Mouse (Mus musculus): ENCODE measurements around the gene Zfand3.

Zfand3 gene

DNA sequence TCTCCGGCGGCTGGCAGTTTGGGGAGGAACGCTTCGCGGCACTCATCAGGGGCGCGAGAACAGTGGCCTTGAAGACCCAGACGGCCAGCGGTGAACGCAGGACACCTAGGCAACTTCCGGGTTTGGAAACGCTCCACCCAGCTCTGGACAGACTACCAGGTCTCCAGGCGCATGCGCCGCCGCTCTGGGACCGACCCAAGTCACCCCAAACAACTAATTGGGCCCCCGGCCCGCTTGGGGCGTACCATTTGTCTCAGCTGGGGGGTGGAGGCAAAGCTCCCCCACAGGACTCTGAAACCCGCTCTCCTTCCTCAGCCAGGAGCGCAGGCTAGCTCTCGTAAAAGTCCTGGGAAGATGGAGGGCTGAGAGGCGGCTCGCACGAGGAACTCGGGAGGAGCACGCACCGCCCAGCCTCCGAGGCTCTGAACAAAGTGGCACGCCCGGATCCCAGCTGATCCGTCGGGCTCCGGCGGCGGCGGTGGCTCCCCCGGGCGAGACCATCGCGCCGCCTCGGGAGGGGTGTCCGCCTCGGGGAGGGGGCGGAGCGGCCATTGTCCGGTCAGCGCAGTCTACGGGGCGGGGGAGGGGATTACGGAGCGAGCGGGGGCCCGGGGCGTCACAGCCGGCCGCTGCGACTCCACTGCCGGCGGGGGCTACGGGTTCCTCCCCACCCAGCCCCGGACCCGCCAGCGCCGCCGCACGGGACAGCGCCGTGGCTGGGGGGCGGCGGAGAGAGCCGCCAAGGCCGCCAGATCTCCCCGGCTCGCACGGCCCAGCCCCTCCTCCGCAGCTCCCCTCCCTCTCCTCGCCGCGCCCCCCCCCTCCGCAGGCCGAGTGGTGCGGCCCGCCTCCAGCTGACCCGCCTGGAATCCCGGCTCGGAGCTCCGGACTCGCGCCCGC lies at the start of gene Zfand3:
Zfand3 (plus strand) TSS at position 531 of the 900 bp plus-strand sequence.
- DNase-seq (ENCODE audit: low read depth, low spot score): peak; percentile 96

- no peak for DNase-seq (ENCODE audit: low read depth, low spot score)
Observed at GRCm38 (mm10) chr17:29955880-29956279, 48.7 kb upstream of the Zfand3 start.

DNA sequence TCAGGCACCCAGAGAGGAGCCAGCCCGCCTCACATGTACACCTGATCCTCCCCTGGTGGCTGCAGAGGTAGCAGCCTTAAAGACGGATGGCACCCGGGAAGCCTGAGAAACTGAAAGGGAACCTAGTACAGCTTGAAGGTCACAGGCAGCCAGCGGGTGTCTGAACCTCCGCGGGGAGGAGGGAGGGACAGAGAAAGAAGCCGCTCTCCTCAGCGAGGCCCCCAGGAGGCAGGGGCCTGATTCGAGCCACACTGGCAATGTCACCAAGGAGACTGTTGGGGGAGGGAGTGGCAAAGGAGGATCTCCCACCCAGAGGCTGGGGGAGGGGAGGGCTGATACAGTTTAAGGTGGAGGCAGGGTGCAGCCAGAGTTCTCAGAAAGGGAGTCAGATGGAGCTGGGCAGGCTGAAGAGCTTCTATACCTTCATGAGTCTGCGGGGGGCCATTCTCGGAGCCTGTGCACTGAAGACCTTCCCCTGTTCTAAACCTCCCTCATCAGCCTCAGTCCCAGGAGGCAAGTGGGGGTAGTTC lies 40.7 kb upstream of the Zfand3 start:
- DNase-seq (ENCODE audit: low read depth, low spot score): no peak

- DNase-seq (ENCODE audit: low read depth, low spot score): no peak
Observed at GRCm38 (mm10) chr17:29965506-29965905, 39.0 kb upstream of the Zfand3 start.

DNA sequence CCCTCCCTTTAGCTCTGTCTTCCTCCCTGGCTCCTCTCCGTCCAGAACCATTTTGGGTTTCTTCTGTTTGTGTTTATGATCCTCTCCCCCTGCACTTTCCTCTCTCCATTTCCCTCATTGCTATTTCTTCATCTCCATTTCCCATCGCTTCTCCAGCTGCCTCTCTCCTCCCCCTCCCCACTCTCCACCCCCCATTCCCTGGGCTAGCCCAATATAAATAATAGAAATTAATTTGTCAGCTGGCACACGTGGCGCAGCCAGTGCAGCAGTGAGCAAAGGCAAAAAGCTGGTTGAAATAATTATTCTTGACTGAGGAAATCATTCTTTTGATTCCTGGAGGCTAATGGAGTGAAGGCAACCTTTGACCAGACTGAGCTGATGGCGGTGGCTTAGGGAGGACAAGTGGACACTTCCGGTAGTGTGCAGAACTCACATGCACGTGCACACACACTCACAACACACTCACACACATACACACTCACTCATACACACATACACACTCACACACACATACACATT lies 34.4 kb upstream of the Zfand3 start, which contains the start of gene Mdga1:
Mdga1 (minus strand) TSS at position 51 of the 519 bp plus-strand sequence.
- DNase-seq (ENCODE audit: low read depth, low spot score): no peak

DNA sequence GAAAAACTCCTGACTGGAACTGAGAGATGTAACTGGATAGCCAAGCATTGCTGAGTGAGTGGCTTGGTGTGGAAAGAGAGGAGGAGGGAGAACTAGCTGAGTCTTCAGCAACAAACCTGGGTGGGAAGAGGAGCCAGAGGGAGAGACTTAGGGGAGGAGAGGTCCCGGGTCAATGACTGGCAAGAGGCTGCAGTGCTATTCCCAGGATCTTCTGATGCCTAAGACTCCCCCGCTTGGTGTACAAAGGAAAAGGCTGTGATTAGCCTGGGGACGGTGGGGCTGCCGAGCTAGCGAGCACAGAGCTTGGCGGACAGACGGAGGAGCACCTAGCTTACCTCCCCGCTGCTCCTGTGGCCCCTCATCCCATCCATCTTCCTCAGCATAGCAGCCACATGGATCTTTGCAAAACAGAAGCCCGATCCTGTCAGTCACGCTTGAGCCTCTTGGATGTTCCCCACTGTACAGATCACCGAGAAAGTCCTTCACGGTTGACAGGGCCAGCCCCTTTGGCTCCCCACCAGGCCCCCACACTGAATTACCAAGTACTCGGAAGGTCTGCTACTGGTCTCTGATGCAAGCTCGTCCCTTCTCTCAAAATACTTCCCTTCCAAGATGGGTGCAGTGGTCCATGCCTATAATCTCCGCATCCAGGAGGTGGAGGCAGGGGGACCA lies 32.6 kb upstream of the Zfand3 start:
- DNase-seq (ENCODE audit: low read depth, low spot score): no peak

DNA sequence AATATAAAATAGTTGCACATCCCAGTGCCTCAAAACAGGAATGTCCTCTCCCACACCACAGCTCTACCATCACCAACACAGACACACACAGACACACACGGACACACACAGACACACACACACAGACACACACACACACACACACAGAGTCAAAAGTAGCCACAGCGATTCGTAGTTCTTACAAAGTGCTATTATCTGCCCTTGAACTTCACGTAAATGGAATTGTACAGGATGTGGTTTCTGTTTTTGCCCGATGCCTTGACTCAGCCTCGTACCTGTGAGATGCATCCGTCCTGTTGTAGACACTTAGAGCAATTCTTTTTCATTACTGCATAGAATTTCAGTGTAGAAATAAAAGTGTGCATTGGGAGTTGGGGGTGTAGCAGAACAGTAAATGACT lies 31.3 kb upstream of the Zfand3 start:
- DNase-seq (ENCODE audit: low read depth, low spot score): no peak

- peak; percentile 86 for DNase-seq (ENCODE audit: low read depth, low spot score)
Observed at GRCm38 (mm10) chr17:29975731-29976130, 28.8 kb upstream of the Zfand3 start.

DNA sequence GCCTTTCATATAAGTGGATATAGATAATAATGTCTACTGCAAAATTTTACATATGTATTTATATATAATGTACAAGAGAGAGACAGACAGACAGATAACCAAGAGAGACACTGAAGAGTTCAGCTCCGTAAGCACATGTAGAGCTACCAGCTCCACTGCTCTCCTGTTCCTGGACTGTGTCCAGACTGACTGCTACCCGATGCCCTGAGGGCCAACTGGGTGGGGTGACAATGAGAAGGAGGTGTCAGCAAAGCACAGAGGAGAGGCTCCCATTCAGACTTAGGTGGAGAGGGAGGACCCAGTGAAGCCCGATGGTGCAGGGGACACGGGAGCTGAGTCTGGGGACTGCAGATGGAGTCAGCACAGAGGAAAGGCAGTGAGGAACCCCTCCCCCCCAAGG lies 25.5 kb upstream of the Zfand3 start:
- no peak for DNase-seq (ENCODE audit: low read depth, low spot score)

DNA sequence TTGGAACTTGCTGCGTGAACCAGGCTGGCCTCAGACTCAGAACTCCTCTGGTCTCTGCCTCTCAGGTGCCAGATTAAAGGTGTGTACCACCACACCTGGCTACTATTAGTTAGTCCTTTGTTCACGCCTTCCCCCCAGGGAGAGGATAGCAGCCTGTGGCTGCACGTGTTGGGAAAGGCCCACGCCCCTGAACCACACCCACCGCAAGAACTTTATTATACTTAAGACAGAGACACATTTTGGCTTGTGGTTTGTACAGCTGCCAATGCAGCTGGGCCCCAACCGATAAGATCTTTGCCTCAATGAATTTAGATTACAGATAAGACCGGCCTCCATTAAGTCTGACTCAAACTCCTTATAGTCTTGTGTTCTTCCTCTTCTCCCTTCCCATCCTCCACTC lies 24.7 kb upstream of the Zfand3 start:
- DNase-seq (ENCODE audit: low read depth, low spot score): no peak

- no peak for DNase-seq (ENCODE audit: low read depth, low spot score)
Observed at GRCm38 (mm10) chr17:29981568-29981967, 23.0 kb upstream of the Zfand3 start.

DNA sequence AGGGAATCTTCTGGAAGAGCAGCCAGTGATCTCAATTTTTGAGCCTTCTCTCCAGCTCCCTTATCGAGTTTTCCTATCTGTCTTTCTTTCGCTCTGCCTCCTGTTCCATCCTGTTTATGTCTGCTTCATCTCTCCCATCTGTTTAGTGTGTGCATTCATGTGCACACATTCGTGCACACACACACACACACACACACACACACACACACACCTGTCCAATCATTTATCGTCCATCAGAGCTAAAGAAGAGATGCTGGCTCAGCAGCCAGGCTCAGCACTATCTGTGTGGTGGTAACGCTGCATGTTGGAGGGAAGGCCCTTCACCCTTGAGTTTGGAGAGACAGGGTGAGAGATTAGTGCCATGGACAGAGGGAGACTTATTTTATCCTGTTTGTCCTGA lies 21.3 kb upstream of the Zfand3 start:
- DNase-seq (ENCODE audit: low read depth, low spot score): no peak

DNA sequence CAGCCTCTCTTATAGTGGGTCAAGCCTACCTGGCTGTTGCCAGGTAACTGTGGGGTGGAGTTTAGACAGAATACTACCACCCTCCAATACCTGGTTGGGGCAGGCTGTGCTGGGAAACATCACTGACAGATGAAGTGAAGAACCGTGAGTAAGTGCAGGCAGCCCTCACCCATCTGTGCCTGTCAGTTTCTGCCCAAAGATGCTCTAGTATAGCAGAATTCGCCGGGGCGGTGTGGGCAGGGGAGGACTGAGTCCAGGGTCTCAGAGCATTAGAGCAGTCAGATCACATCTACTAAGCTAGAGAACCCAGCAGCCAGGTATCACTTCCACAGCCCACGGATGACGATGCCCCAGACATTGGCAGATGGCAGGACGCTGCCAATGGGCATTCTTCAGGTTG lies 19.6 kb upstream of the Zfand3 start:
- no peak for DNase-seq (ENCODE audit: low read depth, low spot score)

DNA sequence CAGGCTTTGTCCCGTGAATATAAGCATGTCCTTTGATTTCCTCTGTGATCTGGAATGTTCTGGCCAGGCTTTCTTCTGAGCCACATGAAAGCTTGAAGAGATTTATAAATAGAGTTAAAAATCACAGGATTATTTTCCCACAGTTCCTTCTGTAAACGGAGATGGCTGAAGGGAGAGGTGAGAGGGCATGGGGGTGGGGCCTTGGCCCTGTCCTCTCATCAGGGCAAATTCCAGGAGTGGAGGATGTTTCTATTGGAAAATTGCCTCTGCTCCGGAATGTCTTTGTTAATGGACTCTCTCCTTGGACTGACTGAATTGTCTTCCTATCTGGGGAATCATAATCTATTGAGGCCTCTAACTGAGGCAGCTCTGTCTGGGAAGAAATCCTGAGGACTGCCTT lies 19.0 kb upstream of the Zfand3 start:
- peak; percentile 39 for DNase-seq (ENCODE audit: low read depth, low spot score)

DNA sequence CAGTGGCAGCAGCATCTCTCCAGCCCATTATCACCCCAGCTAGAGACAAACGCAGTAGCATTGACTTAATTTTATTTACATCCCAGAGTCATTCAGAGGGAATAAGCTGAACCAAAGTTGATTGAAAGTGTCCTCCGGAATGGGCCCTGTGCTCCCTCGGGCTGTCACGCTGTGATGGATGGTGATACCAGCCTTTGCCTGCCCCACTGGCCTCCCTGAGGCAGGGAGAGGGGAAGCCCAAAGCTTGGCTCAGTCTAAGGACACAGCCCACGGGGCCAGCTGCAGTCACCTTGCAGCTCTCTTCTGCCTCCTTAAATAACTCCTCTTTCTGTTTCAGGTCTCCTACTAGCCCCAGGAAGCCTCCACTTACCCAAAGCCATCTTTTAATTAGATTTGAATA lies 16.4 kb upstream of the Zfand3 start:
- no peak for DNase-seq (ENCODE audit: low read depth, low spot score)

- DNase-seq (ENCODE audit: low read depth, low spot score): no peak
Observed at GRCm38 (mm10) chr17:29989653-29990052, 14.9 kb upstream of the Zfand3 start.

DNA sequence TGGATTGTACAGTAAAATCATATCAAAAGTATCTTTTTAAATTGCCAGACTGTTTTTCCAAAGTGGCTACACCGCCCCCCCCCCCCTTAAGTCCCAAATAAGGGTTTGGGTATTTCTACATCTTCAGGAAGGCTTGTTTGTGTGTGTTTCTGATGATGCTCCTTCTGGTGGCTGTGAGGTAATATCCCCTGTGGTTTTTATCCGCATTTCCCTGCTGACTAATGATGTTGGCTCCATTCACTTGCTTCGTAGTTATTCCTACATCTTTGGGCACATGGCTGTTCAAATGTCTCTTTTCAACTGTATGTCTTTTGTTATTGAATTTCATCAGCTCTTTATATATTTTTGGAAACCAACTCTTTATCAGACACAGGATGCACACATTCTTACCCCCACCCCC lies 14.4 kb upstream of the Zfand3 start:
- DNase-seq (ENCODE audit: low read depth, low spot score): no peak

- no peak for DNase-seq (ENCODE audit: low read depth, low spot score)
Observed at GRCm38 (mm10) chr17:29990845-29991244, 13.7 kb upstream of the Zfand3 start.

- DNase-seq (ENCODE audit: low read depth, low spot score): no peak
Observed at GRCm38 (mm10) chr17:29993488-29993887, 11.0 kb upstream of the Zfand3 start.

DNA sequence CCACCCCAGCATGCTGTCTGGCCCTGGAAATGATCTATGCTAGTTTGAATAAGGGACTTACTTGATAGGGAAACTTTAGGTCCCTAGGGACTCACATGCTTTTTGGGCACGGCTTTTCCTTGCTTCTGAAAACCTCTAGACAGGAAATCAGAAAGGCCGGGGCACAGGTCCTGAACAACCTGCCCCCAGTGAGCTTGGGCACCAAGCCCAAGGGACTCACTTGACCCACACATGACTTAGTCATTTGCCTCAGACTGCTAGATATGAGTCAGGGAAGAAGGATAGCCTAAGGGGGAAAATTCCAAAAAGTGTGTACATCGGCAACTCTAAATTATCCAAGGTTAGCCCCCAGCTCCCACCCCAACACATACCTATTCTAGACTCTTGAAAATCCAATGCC lies 10.5 kb upstream of the Zfand3 start:
- no peak for DNase-seq (ENCODE audit: low read depth, low spot score)

DNA sequence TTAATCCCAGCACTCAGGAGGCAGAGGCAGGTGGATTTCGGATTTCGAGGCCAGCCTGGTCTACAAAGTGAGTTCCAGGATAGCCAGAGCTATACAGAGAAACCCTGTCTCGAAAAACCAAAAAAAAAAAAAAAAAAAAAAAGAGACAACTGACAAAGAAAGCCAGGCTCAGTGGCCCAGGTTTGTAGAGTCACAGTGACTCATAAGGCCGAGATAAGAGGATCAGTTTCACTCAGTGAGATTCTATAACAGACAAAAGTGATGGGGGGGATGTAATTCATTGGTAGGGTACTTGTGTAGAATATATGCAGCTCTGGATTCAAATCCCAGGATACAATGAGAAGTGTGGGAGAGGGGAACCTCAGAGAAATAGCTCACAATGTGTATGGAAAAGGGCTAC lies 10.1 kb upstream of the Zfand3 start:
- DNase-seq (ENCODE audit: low read depth, low spot score): no peak

- no peak for DNase-seq (ENCODE audit: low read depth, low spot score)
Observed at GRCm38 (mm10) chr17:29995986-29996385, 8.5 kb upstream of the Zfand3 start.

All from mesoderm, embryonic 11.5 days (tissue).